Mouse (Mus musculus): ENCODE measurements around the gene Gm13276. TPM values are rescaled to one million over a fixed set of nuclear protein-coding genes. Genes with fewer than 3 reads are reported as not detected.
"Not testable (repeated sequence)": the region's sequence is repeated elsewhere in the genome, so short reads cannot be mapped to it uniquely, and the experiment has no call there.

Gene Gm13276
- polyA plus RNA-seq, 1 experiment from 2014 or later, result 2.4 TPM

DNA sequence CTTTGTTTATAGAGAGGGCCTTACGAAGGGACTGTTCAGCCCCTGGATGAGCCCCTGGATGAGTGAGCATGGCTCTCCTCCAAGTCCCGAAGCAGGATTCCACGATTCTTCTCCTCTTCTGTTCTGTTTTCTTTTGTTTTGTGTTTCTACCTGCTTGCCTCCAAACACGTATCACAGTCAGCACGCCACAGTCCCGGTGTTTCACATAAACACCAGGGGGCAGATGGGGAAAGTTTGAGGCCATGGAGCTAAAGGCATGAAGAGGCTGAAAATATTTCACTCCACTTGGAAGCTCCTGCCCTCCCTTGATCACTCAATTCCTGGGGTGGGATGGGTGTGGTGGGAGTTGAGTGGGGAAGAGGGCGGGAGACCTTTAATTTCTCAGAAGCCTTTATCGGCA, 23.7 kb upstream of the Gm13276 start:
- DNase-seq (ENCODE audit: low read depth, low spot score); ATAC-seq; H3K27me3 ChIP-seq; POLR2A ChIA-PET; CTCF ChIA-PET: not testable (repeated sequence)
- in situ Hi-C loops (cut with MboI; ENCODE audit: low pct_unique_long_range_greater_than_20kb), result loop anchor here (25.0 kb wide), 3 partner anchors 101 to 376 kb away; partner anchors contain the start of genes Ifna1 and Mtap

DNA sequence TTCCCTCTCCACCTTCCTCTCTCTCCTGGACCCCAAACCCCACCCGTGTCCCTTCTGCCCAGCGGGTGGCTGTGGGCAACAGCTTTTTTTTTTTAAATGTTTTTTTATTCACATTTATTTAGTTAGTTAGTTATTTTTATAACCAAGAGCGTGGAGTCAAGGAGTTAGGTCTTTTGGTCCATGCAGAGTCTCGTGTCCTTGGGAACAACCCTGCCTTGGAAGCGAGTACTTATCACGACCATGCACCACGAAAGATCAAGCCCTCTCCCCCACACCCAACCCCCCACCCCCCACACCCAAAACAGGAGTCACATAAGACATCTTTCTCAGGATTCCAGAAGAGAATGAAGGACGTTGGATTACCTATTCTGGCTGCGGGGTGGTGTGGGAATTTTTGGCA, 23.2 kb upstream of the Gm13276 start:
- CTCF ChIA-PET; ATAC-seq; DNase-seq (ENCODE audit: low read depth, low spot score); POLR2A ChIA-PET; H3K27me3 ChIP-seq: not testable (repeated sequence)
- in situ Hi-C loops (cut with MboI; ENCODE audit: low pct_unique_long_range_greater_than_20kb), result loop anchor here (25.0 kb wide), 3 partner anchors 100 to 375 kb away; partner anchors contain the start of genes Ifna1 and Mtap

DNA sequence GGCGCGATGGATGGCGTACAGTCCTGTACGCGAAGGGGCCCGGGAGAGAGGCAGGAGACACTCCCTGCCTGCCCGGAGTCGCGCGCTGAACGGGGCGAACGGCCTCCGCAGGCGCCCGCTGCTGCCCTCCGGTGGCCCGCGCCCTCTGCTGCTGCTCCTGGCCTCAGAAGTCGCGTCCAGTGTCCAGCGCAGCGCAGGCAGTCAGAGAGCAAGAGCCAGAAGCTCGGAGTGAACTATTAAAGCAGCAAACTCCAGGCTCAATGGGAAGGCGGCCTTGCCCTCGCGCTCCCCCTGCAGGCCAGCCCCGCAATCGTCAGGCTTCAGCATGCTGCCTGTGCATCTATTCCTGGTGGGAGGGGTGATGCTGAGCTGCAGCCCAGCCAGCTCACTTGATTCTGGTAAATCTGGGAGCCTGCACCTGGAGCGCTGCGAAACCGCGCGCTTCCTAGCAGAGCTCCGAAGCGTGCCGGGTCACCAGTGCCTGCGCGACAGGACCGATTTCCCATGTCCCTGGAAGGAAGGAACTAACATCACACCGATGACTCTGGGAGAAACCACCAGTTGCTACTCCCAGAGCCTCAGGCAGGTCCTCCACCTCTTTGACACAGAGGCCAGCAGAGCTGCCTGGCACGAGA, 22.0 kb upstream of the Gm13276 start:
- CTCF ChIA-PET; POLR2A ChIA-PET; H3K27me3 ChIP-seq; DNase-seq (ENCODE audit: low read depth, low spot score); ATAC-seq: not testable (repeated sequence)
- in situ Hi-C loops (cut with MboI; ENCODE audit: low pct_unique_long_range_greater_than_20kb), result loop anchor here (25.0 kb wide), 3 partner anchors 99 to 374 kb away; partner anchors contain the start of genes Ifna1 and Mtap

DNA sequence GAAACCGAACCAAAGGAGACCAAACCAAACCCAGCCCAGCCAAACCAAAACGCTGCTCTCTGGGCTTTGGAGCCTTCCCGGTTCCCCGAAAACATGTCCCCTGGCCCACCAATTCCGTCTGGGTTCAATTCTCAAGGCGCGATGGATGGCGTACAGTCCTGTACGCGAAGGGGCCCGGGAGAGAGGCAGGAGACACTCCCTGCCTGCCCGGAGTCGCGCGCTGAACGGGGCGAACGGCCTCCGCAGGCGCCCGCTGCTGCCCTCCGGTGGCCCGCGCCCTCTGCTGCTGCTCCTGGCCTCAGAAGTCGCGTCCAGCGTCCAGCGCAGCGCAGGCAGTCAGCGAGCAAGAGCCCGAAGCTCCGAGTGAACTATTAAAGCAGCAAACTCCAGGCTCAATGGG, 12.0 kb upstream of the Gm13276 start, which contains the start of gene Gm13290:
Gene Gm13290 (plus strand): TSS at position 301 of the 400 bp plus-strand sequence.
- DNase-seq (ENCODE audit: low read depth, low spot score); ATAC-seq; POLR2A ChIA-PET; H3K27me3 ChIP-seq; CTCF ChIA-PET: not testable (repeated sequence)
- in situ Hi-C loops (cut with MboI; ENCODE audit: low pct_unique_long_range_greater_than_20kb), result loop anchor here (25.0 kb wide), 3 partner anchors 89 to 364 kb away; partner anchors contain the start of genes Ifna1 and Mtap

DNA sequence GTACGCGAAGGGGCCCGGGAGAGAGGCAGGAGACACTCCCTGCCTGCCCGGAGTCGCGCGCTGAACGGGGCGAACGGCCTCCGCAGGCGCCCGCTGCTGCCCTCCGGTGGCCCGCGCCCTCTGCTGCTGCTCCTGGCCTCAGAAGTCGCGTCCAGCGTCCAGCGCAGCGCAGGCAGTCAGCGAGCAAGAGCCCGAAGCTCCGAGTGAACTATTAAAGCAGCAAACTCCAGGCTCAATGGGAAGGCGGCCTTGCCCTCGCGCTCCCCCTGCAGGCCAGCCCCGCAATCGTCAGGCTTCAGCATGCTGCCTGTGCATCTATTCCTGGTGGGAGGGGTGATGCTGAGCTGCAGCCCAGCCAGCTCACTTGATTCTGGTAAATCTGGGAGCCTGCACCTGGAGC, 8.9 kb upstream of the Gm13276 start, which contains the start of gene Gm13289:
Gene Gm13289 (plus strand): TSS at position 301 of the 400 bp plus-strand sequence.
- in situ Hi-C loops (cut with MboI; ENCODE audit: low pct_unique_long_range_greater_than_20kb); H3K27me3 ChIP-seq; DNase-seq (ENCODE audit: low read depth, low spot score); ATAC-seq; CTCF ChIA-PET; POLR2A ChIA-PET: not testable (repeated sequence)

DNA sequence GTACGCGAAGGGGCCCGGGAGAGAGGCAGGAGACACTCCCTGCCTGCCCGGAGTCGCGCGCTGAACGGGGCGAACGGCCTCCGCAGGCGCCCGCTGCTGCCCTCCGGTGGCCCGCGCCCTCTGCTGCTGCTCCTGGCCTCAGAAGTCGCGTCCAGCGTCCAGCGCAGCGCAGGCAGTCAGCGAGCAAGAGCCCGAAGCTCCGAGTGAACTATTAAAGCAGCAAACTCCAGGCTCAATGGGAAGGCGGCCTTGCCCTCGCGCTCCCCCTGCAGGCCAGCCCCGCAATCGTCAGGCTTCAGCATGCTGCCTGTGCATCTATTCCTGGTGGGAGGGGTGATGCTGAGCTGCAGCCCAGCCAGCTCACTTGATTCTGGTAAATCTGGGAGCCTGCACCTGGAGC, 6.0 kb upstream of the Gm13276 start, which contains the start of gene Gm13272:
Gene Gm13272 (plus strand): TSS at position 301 of the 400 bp plus-strand sequence.
- ATAC-seq; CTCF ChIA-PET; H3K27me3 ChIP-seq; in situ Hi-C loops (cut with MboI; ENCODE audit: low pct_unique_long_range_greater_than_20kb); POLR2A ChIA-PET; DNase-seq (ENCODE audit: low read depth, low spot score): not testable (repeated sequence)

DNA sequence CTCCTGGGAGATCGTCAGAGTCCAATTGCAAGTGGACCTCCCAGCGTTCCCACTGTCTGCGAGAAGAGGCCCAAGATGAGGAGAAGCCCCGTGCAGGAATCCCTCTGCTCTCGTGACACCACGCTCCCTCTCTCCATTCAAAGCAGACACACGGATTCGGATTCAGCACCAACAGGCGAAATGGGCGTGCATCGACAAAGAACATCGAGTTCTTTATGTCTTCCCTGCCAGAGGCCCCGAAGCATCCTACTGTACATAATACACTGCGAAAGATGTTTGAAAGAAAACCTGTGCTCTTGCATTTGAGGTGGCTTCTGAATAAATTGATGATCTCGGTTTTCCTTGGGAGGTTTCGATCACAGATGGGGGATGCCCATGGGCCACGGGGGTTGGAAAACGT, 5.2 kb upstream of the Gm13276 start:
- H3K27me3 ChIP-seq; CTCF ChIA-PET; in situ Hi-C loops (cut with MboI; ENCODE audit: low pct_unique_long_range_greater_than_20kb); ATAC-seq; POLR2A ChIA-PET; DNase-seq (ENCODE audit: low read depth, low spot score): not testable (repeated sequence)

DNA sequence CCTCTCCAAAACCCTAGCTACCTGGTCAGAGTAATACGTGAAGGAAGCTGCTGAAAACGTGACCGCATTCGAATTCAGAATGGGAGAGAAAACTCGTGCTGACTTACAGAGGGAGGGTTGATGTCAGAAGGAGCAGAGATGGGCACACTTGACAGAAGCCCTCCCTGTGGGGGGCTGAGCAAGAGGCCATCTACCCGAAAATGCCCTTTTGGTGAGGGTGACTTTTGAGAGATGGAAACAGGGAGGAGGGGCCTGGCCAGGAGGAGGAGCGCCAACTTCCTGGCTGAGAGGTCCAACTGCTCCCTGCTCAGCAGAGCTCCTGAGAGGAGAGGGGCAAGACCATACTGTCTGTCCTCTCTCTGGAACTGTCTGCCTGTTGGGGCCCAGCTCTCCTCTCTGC, 3.7 kb upstream of the Gm13276 start, which contains the start of gene Ifnz:
Gene Ifnz (plus strand): TSS at position 301 of the 400 bp plus-strand sequence.
- ATAC-seq; CTCF ChIA-PET; POLR2A ChIA-PET; H3K27me3 ChIP-seq; DNase-seq (ENCODE audit: low read depth, low spot score); in situ Hi-C loops (cut with MboI; ENCODE audit: low pct_unique_long_range_greater_than_20kb): not testable (repeated sequence)

DNA sequence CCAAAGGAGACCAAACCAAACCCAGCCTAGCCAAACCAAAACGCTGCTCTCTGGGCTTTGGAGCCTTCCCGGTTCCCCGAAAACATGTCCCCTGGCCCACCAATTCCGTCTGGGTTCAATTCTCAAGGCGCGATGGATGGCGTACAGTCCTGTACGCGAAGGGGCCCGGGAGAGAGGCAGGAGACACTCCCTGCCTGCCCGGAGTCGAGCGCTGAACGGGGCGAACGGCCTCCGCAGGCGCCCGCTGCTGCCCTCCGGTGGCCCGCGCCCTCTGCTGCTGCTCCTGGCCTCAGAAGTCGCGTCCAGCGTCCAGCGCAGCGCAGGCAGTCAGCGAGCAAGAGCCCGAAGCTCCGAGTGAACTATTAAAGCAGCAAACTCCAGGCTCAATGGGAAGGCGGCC, 3.2 kb upstream of the Gm13276 start:
- POLR2A ChIA-PET; ATAC-seq; DNase-seq (ENCODE audit: low read depth, low spot score); H3K27me3 ChIP-seq; CTCF ChIA-PET; in situ Hi-C loops (cut with MboI; ENCODE audit: low pct_unique_long_range_greater_than_20kb): not testable (repeated sequence)

DNA sequence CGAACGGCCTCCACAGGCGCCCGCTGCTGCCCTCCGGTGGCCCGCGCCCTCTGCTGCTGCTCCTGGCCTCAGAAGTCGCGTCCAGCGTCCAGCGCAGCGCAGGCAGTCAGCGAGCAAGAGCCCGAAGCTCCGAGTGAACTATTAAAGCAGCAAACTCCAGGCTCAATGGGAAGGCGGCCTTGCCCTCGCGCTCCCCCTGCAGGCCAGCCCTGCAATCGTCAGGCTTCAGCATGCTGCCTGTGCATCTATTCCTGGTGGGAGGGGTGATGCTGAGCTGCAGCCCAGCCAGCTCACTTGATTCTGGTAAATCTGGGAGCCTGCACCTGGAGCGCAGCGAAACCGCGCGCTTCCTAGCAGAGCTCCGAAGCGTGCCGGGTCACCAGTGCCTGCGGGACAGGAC, 2.9 kb downstream of the Gm13276 start, which contains the start of gene Gm13277:
Gene Gm13277 (plus strand): TSS at position 231 of the 400 bp plus-strand sequence.
- ATAC-seq; POLR2A ChIA-PET; DNase-seq (ENCODE audit: low read depth, low spot score); H3K27me3 ChIP-seq; in situ Hi-C loops (cut with MboI; ENCODE audit: low pct_unique_long_range_greater_than_20kb); CTCF ChIA-PET: not testable (repeated sequence)

DNA sequence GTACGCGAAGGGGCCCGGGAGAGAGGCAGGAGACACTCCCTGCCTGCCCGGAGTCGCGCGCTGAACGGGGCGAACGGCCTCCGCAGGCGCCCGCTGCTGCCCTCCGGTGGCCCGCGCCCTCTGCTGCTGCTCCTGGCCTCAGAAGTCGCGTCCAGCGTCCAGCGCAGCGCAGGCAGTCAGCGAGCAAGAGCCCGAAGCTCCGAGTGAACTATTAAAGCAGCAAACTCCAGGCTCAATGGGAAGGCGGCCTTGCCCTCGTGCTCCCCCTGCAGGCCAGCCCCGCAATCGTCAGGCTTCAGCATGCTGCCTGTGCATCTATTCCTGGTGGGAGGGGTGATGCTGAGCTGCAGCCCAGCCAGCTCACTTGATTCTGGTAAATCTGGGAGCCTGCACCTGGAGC, 5.7 kb downstream of the Gm13276 start, which contains the start of gene Gm13278:
Gene Gm13278 (plus strand): TSS at position 301 of the 400 bp plus-strand sequence.
- POLR2A ChIA-PET; CTCF ChIA-PET; ATAC-seq; DNase-seq (ENCODE audit: low read depth, low spot score); in situ Hi-C loops (cut with MboI; ENCODE audit: low pct_unique_long_range_greater_than_20kb); H3K27me3 ChIP-seq: not testable (repeated sequence)

DNA sequence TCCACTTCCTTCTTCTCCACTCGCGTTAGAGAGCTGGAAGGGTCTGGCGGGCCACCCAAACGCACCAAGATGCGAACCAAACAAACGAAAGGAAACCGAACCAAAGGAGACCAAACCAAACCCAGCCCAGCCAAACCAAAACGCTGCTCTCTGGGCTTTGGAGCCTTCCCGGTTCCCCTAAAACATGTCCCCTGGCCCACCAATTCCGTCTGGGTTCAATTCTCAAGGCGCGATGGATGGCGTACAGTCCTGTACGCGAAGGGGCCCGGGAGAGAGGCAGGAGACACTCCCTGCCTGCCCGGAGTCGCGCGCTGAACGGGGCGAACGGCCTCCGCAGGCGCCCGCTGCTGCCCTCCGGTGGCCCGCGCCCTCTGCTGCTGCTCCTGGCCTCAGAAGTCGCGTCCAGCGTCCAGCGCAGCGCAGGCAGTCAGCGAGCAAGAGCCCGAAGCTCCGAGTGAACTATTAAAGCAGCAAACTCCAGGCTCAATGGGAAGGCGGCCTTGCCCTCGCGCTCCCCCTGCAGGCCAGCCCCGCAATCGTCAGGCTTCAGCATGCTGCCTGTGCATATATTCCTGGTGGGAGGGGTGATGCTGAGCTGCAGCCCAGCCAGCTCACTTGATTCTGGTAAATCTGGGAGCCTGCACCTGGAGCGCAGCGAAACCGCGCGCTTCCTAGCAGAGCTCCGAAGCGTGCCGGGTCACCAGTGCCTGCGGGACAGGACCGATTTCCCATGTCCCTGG, 8.6 kb downstream of the Gm13276 start, which contains the start of gene Gm13275:
Gene Gm13275 (plus strand): TSS at position 552 of the 740 bp plus-strand sequence.
- H3K27me3 ChIP-seq; DNase-seq (ENCODE audit: low read depth, low spot score); ATAC-seq; POLR2A ChIA-PET; CTCF ChIA-PET; in situ Hi-C loops (cut with MboI; ENCODE audit: low pct_unique_long_range_greater_than_20kb): not testable (repeated sequence)

DNA sequence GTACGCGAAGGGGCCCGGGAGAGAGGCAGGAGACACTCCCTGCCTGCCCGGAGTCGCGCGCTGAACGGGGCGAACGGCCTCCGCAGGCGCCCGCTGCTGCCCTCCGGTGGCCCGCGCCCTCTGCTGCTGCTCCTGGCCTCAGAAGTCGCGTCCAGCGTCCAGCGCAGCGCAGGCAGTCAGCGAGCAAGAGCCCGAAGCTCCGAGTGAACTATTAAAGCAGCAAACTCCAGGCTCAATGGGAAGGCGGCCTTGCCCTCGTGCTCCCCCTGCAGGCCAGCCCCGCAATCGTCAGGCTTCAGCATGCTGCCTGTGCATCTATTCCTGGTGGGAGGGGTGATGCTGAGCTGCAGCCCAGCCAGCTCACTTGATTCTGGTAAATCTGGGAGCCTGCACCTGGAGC, 11.6 kb downstream of the Gm13276 start, which contains the start of gene Gm13279:
Gene Gm13279 (plus strand): TSS at position 301 of the 400 bp plus-strand sequence.
- POLR2A ChIA-PET; ATAC-seq; DNase-seq (ENCODE audit: low read depth, low spot score); CTCF ChIA-PET; in situ Hi-C loops (cut with MboI; ENCODE audit: low pct_unique_long_range_greater_than_20kb); H3K27me3 ChIP-seq: not testable (repeated sequence)

DNA sequence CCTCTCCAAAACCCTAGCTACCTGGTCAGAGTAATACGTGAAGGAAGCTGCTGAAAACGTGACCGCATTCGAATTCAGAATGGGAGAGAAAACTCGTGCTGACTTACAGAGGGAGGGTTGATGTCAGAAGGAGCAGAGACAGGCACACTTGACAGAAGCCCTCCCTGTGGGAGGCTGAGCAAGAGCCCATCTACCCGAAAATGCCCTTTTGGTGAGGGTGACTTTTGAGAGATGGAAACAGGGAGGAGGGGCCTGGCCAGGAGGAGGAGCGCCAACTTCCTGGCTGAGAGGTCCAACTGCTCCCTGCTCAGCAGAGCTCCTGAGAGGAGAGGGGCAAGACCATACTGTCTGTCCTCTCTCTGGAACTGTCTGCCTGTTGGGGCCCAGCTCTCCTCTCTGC, 13.9 kb downstream of the Gm13276 start, which contains the start of gene Gm13285:
Gene Gm13285 (plus strand): TSS at position 301 of the 400 bp plus-strand sequence.
- H3K27me3 ChIP-seq; POLR2A ChIA-PET; in situ Hi-C loops (cut with MboI; ENCODE audit: low pct_unique_long_range_greater_than_20kb); CTCF ChIA-PET; ATAC-seq; DNase-seq (ENCODE audit: low read depth, low spot score): not testable (repeated sequence)

DNA sequence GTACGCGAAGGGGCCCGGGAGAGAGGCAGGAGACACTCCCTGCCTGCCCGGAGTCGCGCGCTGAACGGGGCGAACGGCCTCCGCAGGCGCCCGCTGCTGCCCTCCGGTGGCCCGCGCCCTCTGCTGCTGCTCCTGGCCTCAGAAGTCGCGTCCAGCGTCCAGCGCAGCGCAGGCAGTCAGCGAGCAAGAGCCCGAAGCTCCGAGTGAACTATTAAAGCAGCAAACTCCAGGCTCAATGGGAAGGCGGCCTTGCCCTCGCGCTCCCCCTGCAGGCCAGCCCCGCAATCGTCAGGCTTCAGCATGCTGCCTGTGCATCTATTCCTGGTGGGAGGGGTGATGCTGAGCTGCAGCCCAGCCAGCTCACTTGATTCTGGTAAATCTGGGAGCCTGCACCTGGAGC, 17.4 kb downstream of the Gm13276 start, which contains the start of gene Gm13287:
Gene Gm13287 (plus strand): TSS at position 301 of the 400 bp plus-strand sequence.
- H3K27me3 ChIP-seq; in situ Hi-C loops (cut with MboI; ENCODE audit: low pct_unique_long_range_greater_than_20kb); CTCF ChIA-PET; DNase-seq (ENCODE audit: low read depth, low spot score); ATAC-seq; POLR2A ChIA-PET: not testable (repeated sequence)
